Mouse (Mus musculus) CD4-positive helper T cell, adult 2 months (primary cell): Measurements from ENCODE around the gene Gm11733.
"Not testable (repeated sequence)": the region's sequence is repeated elsewhere in the genome, so short reads cannot be mapped to it uniquely, and the experiment has no call there.

ENCODE experiments used
- DNase-seq: peaks from one replicate; pipeline ENCODE4 v3.0.0-alpha.2; 2012; ENCODE audit warnings: low read depth, missing footprints, low spot score

Gene Gm11733

DNA sequence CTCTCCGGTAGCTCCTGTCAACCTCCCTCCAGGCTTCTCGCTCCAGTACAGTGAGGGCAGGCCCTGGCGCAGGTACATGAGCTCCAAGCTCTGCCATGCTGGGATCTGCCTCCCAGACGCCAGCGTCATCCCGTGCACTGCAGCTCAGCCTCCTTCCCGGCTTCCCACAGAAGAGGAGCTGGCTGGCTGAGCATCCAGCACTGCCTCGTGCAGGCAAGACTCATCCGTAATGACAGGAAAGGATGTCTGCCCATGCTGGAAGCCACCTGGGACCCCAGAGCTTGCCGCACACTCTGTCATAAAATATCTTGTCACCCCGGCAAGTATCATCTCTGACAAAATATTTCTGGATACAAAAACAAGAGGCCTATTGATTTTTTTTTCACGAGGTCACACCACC is at the start of gene Gm11733:
Gene Gm11733, plus strand, starts transcription at position 171 of the 400 bp plus-strand sequence.
- DNase-seq = no peak

DNA sequence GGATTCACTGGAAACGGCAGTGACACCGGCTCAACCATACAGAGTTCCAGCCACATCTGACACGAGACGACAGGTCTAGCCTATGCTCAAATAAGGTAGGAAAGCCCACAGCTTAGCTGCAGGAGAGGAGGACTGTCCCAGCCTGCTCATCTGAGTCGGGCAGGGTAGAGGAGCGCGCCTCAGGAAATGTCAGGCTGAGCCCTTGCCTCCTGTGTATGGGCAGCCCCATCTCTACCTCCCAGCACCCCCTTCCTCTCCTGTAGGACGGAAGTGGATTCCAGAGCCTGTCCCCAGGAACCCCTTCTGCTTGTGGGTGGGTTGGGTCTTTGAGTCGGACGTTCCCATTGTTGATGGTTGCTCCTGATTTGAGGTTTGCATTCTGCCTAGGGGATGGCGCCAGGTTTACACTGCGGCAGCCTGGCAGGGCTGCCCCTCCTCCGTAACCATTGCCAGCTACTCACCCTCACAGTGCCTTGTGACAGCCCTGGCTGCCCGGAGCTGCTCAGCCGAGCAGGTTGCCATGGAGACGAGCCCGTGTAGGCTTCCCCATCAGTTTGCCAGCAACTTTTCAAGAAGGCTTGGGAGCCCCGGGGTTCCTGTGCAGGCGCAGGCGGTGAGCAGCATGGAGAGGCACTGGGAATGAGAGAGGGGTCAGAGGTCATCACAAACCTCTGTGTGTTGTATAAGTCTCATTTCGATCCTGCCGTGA is 47.6 kb upstream of the Gm11733 start:
- no peak for DNase-seq

DNA sequence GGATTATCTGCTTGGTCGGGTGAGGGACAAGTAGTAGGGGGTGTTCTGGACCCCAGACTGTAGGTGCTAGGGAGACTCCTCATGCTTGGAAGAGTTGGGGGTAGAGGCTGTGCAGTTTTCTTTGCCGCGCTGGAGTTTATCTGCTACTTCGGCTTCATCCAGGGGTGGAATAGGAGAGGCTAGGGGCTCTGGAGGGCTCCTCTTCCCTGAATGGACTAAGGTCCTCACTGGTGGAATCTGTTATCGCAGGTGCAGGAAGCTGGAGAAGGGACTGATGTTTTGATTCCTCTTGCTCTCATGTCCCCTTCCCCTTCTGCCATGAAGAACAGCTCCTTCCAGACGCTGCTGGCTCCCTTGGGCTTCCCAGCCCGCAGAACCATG is 47.1 kb upstream of the Gm11733 start:
- DNase-seq = no peak

DNA sequence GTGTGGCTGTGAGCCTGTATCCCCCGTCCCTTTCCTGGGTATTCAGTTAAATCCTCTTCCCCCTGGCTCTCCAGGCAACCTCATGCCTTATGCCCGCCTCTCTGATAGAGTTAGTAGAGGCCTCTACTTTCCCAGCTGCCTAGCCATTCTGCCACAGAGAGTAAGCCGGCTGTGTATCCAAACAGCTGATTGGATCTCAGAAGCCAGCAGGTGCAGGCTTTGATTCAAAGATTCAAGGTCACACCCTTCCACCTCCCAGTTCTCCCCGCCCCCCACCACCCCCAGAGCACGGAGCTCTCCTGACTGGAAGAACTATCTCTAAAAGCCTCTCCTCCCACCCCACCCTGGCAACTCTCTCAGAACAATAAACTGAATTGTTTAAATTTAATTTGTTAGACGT is 45.8 kb upstream of the Gm11733 start:
- DNase-seq = no peak

DNA sequence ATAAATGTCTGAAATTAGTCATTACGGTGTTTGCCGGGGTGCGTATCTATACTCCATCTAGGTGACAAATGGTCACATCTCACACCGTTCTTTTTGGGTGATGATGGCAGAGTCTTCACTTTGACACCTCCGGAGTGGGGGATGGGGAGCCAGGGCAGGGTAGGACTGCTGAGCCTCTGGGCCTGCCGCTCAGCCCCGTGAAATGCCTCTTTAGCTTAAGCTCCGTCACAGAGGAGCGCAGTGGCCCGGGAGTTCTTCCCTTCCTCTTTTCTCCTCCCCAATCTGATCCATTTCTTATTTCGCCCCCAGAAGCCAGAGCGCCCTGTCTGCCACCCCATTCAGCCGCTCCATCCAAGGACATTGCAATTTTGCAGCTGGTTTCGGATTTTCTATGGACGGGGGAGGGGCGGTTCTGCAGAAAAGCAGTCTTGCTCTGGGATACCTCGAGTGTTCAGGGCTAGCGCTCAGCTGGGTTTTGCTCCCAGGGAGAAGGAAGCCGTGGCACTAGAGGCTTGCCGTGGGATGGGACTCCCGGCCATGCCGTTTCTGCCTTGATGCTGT is 43.2 kb upstream of the Gm11733 start:
- no peak for DNase-seq

DNA sequence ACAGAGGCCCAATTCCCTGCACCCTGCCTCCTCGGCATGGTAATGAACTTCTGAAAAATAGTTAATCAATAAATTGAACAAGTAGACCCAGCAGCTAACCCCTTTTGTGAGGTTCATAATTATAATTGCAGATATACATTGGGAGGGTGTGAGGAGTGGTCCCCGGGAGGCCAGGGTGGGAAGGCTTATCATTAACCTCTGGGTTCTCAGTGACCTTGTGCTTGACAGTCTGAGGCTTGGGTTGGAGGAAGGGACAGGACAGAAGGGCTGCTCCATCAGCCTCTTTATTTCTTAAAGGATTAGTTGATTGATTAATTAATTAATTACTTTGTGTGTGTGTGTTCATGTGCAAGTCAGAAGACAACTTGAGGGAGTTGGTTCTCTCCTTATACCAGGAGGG is 40.1 kb upstream of the Gm11733 start:
- DNase-seq = no peak

DNA sequence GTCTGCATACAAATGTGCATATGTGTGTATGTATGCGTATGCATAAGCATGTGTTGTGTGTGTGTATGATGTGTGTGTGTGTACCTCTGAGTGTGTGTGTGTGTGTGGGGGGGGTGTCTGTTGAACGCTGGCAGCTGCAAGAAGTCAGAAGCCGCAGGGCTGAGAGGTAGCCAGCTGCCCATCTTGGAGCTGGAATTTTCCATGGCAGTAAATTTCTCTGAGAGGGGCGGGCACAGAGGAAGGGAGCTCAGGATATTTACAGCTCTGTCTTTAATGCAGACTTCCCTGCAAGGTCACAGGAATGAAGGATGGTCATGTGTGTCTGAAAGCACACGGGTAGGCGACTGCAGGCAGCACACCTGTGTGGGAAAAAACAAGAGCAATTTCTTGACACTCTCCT is 38.5 kb upstream of the Gm11733 start:
- no peak for DNase-seq

DNA sequence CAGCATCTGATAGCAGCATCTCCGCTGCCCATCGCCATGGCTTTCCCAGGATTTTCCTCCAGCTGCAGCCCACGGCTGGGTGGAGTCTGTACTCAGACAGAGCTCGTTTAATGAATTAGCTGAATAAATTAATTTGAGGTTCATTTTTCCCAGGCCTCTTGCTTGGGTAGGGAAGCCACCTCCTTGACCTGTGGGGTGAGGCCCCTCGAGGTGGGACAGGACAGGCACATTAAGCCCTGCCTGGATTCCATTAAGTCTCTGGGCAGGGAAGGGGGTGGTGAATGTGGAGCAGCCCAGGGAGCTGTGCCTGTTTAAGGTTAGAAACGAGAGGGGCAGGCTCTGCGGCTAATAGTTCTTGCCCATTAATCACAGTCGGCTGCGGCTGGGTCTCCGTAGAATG is 30.1 kb upstream of the Gm11733 start:
- DNase-seq = no peak

DNA sequence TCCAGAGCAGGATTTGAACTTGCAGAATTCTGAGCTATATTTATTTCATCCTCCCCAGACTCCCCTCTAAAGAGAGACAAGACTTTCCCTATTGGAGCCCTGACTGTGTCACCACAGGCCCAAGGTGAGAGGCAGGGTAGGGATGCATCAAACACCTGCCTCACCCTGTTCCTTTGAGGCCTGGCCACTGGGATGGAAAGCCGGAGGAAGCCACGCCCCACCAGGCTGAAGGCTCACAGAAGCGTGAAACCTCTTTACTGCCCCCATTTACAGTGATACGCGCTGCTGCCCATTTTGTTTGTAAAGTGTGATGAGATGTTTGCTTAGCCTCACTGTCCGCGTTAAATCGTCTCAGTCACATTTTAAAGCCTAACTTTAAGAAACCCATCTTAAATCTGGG is 25.0 kb upstream of the Gm11733 start:
- no peak for DNase-seq

DNA sequence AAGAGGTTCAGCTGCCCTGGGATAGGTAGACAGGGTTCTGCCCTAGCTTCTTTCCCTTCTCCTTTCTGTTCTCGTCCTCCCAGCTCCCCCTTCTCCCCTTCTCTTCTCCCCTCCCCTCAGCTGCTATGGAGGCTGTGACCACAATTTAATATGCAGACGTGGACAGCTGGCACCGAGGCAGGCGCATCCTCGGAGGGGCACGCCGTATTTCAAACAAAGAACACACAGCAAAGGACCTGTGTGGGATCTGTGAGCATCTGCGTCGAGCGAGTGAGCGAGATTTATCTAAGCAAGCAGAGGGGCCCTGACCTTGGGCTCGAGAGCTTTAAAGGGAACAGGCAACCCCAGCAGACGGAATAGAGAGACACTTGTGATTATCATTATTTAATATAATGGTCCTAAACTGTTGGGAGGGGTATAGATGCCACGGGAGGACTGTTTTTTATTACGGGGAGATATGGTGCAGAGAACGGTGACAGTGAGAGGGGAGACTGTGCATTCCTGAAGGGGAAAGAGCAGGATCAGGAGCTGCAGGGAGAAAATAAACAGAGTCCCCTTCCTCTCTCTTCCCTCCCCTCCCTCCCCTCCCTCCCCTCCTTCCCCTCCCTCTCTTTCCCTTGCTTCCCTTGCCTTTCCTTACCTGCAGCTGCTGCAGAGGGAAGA is 21.8 kb upstream of the Gm11733 start:
- DNase-seq = no peak

DNA sequence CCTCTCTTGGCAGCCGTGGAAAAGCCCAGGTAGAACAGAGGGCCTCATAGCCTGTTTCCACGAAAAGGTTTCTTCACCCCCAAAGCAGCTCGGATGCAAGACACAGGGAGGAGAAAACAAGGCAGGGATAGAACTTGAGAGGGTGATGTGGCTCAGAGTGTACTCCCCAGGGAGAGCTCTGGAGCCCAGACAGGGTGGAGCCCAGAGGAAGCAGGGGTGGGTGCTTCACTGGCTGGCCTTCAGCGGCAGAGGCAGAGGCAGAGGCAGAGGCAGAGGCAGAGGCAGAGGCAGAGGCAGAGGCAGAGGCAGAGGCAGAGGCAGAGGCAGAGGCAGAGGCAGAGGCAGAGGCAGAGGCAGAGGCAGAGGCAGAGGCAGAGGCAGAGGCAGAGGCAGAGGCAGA is 20.8 kb upstream of the Gm11733 start:
- DNase-seq = not testable (repeated sequence)

DNA sequence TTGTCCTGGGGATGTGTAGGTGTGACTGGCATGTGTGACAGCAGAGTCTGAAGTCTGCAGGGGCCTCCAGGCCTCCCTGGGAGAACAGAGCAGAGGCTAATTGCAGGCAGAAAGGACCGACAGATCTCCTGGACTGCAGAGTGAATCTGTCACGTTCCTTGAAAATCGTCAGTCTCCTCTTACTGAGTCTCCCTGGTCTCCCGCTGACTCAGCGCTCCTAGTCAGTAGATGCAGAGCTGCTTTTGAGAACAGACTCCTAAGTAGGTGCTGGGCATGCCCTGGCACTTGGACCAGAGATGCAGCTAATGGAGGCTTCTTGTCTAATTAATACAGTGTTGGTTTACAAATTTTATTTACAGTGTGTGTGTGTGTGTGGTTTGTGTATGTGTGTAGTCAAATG is 17.9 kb upstream of the Gm11733 start:
- no peak for DNase-seq

DNA sequence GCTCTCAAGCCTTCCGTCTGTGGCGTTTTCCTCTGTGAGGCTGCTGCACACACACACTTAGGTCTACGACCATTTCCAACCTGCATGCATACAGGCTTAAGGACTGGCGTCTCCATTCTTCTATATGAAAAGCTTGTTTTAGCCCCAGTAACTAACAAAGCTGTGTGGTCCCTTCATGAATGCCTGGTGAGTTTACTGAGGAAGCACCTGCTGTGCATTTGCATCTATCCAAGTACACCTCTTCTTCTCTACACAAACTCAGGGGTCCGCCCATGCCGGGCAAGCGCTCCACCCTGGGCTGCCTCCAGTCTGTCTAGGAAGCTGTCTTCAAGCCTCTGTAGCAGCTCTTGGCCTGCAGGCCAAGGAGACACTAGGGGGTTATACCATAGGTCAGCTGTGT is 17.3 kb upstream of the Gm11733 start:
- DNase-seq = no peak

DNA sequence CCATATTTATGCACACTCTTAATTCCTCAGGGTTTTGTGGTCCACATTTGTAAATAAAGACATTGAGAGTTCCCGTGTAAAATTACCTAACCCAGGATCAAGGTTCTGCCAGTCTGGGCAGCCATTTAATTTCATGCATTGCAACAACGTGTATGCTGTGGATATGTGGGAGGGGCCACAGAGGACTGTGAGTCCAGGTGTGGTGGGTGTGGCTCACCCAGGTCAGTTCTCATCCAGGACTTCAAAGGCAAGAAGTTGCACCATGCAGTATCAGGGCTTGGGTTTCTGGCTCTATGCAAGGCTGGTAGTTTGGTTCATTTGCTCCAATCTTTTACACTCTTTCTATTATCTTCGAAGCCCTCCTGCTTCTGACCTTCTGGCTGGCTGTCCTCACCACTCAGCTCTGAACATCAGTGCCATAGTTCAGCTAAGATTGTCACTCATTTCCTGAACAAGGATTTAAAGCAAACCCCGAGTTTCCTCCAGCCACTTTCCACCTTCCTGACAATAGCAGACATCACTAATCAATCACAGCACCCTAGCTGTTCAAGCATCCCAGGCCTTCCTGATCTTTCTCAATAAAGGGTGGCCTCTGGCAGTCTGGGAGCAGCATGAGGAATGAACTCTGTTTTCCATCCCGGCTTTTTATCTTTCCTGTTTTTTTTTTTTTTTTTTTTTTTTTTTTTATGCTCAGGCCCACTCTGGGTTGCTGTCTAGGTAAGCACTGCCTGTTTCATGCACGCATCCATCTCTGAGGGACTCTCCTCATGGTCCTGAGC is 15.4 kb upstream of the Gm11733 start:
- no peak for DNase-seq

DNA sequence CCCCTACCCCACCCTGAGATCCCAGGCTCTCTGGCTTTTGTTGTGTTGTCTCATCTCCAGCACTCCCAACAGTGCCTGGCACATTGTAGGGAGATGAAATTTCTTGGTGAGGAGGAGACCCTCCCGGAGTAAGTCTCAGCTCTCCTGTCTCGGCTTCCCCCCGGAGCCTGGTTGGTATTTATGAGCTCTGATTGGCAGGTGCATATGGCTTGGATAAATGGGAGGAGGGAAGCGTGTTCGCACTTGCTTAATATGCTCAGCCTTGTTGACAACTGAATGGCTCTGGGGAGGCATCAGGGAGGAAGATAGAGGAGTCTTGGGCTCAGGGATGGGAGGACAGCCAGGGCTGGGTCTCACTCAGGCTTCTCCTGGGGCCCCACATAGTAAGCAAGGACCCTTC is 14.4 kb upstream of the Gm11733 start:
- no peak for DNase-seq

DNA sequence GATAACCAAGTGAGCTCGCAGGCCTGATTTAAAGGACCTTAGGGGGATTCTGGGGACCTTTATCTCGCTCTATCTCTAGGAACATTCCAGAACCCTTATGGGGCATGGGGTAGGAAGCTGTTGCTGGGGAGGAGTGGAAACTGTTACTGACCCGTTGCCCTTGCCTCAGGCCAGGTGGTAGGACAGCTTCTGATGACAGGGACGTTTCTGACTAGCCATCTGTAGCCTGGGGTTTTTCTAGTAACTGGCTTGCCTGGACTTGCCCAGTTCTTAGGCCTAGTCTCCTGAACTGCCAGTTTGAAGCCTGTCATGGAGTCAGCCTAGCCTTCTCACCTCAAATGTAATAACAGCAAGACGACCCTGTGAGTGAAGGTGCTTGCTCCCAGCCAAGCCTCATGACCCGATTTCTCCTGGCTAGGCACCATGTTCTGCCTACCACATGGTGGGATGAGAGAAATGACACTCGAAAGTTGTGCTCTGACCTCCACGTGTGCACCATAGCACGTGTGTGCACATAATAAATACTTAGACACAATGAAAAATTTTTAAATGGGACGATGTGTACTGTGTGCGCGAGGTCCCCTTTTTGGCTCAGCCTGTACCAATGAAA is 13.5 kb upstream of the Gm11733 start:
- no peak for DNase-seq

DNA sequence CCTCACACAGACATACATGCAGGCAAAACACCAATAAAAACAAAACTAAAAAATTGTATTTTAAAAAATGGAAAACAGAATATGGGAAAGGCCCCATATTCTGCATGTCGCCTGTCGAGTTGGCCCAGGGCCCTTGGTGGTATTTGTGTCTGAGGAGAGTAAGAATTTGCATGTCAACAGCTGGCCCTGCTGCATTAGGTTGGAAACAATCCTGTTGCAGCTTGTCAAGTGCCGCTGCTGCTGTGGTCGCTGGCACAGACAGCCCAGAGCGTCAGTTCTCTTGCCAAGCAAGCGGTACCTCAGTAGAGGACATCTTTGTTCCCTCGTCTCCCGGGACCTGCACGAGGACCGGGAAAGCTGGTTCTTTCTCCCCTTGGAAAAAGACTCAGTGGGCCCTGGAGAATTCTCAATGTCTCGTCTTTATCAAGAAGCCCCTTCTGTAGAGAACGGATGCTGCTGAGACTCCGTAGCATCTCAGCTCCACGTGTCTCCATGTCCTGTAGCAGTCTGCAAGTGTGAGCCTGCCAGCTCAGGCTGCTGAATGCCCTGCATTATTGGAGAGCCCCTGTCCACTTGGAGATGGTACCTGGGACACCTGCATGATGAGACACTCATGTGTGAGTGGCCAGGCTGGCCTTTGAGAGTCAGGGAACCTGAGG is 12.4 kb upstream of the Gm11733 start:
- no peak for DNase-seq

DNA sequence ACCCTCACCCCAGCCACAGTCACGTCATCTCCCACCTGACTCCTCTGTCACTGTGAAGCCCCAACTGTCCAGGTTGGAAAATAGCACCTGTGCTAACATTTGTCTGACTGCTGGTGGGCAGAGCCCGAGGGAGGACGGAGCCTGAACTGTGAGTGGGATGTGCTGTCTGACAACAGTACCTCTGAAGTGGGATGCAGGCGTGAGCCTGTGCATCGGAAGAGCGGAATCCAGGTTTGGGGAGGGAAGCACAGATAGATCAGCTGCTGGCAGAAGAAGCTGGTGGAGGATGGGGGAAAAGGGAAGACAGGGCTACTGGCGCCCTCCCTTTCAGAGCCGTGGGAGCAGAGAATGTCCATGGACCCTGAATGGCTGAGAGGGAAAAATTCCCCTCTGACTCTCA is 11.3 kb upstream of the Gm11733 start:
- no peak for DNase-seq

DNA sequence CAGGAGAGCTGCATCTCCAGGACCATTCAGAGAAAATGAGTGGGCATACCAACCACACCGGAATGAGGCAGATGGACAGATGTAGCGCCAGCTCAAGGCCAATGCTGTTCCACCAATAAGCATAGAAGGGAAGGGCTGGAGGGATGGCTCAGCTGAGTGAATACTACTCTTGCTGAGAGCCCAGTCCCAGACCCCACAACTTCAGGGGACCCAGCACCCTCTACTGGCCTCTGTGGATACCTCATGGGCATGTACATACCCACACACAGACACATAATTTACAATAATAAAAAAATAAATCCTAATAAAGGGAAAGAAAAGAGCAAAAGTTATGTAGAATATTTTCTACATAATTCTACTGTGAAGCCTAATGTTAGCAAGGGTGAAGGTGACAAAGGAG is 9.0 kb upstream of the Gm11733 start:
- DNase-seq = no peak

DNA sequence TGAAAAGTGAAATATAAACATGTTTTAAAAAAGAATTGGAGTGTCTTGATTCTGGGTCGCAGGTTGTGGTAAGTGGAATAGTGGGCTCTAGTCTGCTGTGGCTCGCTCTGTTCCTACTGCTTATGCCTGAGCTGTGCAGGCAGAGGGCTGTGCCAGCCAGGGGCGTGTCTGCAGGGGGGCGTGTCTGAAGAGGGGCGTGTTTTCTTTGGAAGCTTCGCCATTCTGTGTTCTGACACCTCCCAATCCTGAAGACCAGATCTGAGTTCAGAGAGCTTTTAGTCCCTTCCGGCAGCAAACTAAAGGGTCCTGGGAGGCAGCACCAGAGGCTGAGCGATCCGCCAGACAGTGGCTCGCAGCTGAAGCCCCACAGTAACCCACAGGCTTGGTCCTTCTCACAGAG is 8.5 kb upstream of the Gm11733 start:
- DNase-seq = peak; percentile 23

DNA sequence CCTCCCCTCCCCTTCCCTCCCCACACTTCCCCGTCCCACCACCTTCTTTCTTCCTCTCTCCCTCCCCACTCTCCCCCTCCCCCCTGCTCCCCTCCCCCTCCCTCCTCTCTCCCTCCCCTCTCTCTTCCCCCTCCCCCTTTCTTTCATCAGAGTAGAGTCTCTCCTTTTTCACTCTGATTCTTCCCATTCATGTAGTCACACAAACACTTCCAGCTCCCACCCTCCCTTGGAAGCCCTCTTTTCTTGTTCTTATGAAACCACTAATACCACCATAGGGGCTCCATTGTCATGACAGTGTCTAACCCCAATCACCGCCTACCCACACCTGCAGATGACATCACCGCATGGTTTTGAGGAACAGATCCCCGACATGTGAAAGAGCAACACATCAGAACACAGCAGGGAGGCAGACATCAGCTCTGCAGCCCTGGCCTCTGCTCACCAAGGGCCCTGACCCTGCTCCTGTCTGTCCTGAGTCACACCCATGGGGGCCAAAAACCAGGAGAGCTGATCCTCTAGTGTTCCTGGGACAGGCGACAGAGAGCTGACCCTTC is 7.5 kb upstream of the Gm11733 start:
- DNase-seq = no peak
